Mouse (Mus musculus) forebrain, embryonic 12.5 days (tissue): ENCODE results near the gene Zfp641. TPM values are rescaled to one million over a fixed set of nuclear protein-coding genes. Genes with fewer than 3 reads are reported as not detected.

Experiments used
- ATAC-seq: fragments of 200-750 bp; cut with Nextera tagmentation; 2 replicates; pipeline ENCODE4 v1.8.0; 2017; ENCODE audit warnings: moderate TSS enrichment; ENCODE audit not compliant: low FRiP score
- H3K27ac ChIP-seq: fragments of 300-500 bp; sonication (generic); 2 replicates; pipeline ENCODE4 v1.5.1; 2016; ENCODE audit warnings: mild to moderate bottlenecking
- H3K27me3 ChIP-seq: fragments of 300-500 bp; sonication (generic); 2 replicates; pipeline ENCODE4 v1.6.1; 2016; ENCODE audit warnings: mild to moderate bottlenecking
- H3K36me3 ChIP-seq: fragments of 300-500 bp; sonication (generic); replicated peaks from 2 replicates; pipeline ENCODE4 v1.6.1; 2016; ENCODE audit warnings: mild to moderate bottlenecking
- H3K4me1 ChIP-seq: fragments of 300-500 bp; sonication (generic); 2 replicates; pipeline ENCODE4 v1.6.1; 2016
- H3K4me2 ChIP-seq: fragments of 300-500 bp; sonication (generic); 2 replicates; pipeline ENCODE4 v1.6.1; 2016; ENCODE audit warnings: mild to moderate bottlenecking, moderate library complexity
- H3K4me3 ChIP-seq: fragments of 300-500 bp; sonication (generic); replicated peaks from 2 replicates; pipeline ENCODE4 v1.5.1; 2016; ENCODE audit warnings: mild to moderate bottlenecking
- H3K9ac ChIP-seq: fragments of 300-500 bp; sonication (generic); 2 replicates; pipeline ENCODE4 v1.6.1; 2016; ENCODE audit warnings: mild to moderate bottlenecking
- H3K9me3 ChIP-seq: fragments of 300-500 bp; sonication (generic); 2 replicates; pipeline ENCODE4 v1.6.1; 2016
- WGBS: fragments of 180-500 bp; shearing (Covaris S2); methylation state at CpG from one replicate; pipeline ENCODE4 v1.1.7; 2016; 5-methylcytosine and 5-hydroxymethylcytosine counted together
- polyA plus RNA-seq: library from polyadenylated mRNA; unstranded; fragments of >200 nt; fragmentation: Nextera tagmentation; extraction: Ambion mirVana; gene quantifications from 2 replicates; pipeline ENCODE4 v1.2.1, GENCODE M21; 2016

Zfp641 gene
- 2.4 and 2.8 TPM in 2 replicates for polyA plus RNA-seq

GRCm38 (mm10) chr15:98295628-98296551 lies at the start of gene Zfp641:
Zfp641 (minus strand) TSS chr15:98296161.
- Histone ChIP-seq H3K4me1 (peaks cover 11% of the 10 kb centered on the region), H3K4me2 (peak within 1 kb of the TSS; percentile 94), H3K4me3 (peak within 1 kb of the TSS; percentile 74), H3K9me3 (0 out of 2 replicates have a peak, but pooled peaks cover 6% of the 10 kb centered on the region), H3K27ac (0 out of 2 replicates have a peak within 1 kb of the TSS, but pooled peaks have one; percentile 36), H3K27me3 (peaks cover 3% of the 10 kb centered on the region; the same call in 1 of the 2 replicates), H3K36me3 (no peaks in the 10 kb centered on the region), H3K9ac (peak within 1 kb of the TSS; percentile 81)
- 2% methylated on average over 46 of the region's 60 CpGs for WGBS
- peak; percentile 60 for ATAC-seq

GRCm38 (mm10) chr15:98340887-98341286 lies 44.9 kb upstream of the Zfp641 start, which contains the start of gene Olfr284:
Olfr284 (minus strand) TSS chr15:98340987.
- no peaks in the 10 kb centered on the region for H3K4me1 ChIP-seq
- no peak for ATAC-seq
- H3K4me3 ChIP-seq: no peak within 1 kb of the TSS
- 88% methylated on average over 8 of the region's 8 CpGs for WGBS
- H3K27ac ChIP-seq: no peak within 1 kb of the TSS
- H3K36me3 ChIP-seq: no peaks in the 10 kb centered on the region
- H3K9me3 ChIP-seq: no peaks in the 10 kb centered on the region
- no peak within 1 kb of the TSS for H3K4me2 ChIP-seq
- no peaks in the 10 kb centered on the region for H3K27me3 ChIP-seq
- H3K9ac ChIP-seq: no peak within 1 kb of the TSS

GRCm38 (mm10) chr15:98317177-98317724 lies 21.3 kb upstream of the Zfp641 start, which contains the start of gene Olfr285:
Olfr285 (minus strand) TSS chr15:98317353.
- H3K27ac ChIP-seq: no peak within 1 kb of the TSS
- H3K4me1 ChIP-seq: no peaks in the 10 kb centered on the region
- H3K9me3 ChIP-seq: no peaks in the 10 kb centered on the region
- no peak within 1 kb of the TSS for H3K4me3 ChIP-seq
- H3K4me2 ChIP-seq: no peak within 1 kb of the TSS
- 92% methylated on average over 5 of the region's 5 CpGs for WGBS
- H3K9ac ChIP-seq: no peak within 1 kb of the TSS
- H3K36me3 ChIP-seq: no peaks in the 10 kb centered on the region
- ATAC-seq: no peak
- no peaks in the 10 kb centered on the region for H3K27me3 ChIP-seq

- no peak for ATAC-seq
- WGBS: 54% methylated on average over 6 of the region's 6 CpGs
- H3K9me3 ChIP-seq: no peaks in the 10 kb centered on the region
- H3K36me3 ChIP-seq: no peaks in the 10 kb centered on the region
- no peak overlapping the region for H3K27ac ChIP-seq
- no peak overlapping the region for H3K4me2 ChIP-seq
- no peaks in the 10 kb centered on the region for H3K4me1 ChIP-seq
- no peak overlapping the region for H3K4me3 ChIP-seq
- H3K9ac ChIP-seq: no peak overlapping the region
- no peaks in the 10 kb centered on the region for H3K27me3 ChIP-seq
Observed at GRCm38 (mm10) chr15:98315703-98316102, 19.7 kb upstream of the Zfp641 start.

GRCm38 (mm10) chr15:98293651-98294050 lies 2.3 kb downstream of the Zfp641 start:
- Histone ChIP-seq H3K27ac (no peak overlapping the region), H3K4me3 (no peak overlapping the region), H3K9me3 (no peaks in the 10 kb centered on the region), H3K4me2 (no peak overlapping the region), H3K36me3 (no peaks in the 10 kb centered on the region), H3K9ac (no peak overlapping the region), H3K4me1 (peaks cover 11% of the 10 kb centered on the region), H3K27me3 (peaks cover 3% of the 10 kb centered on the region; the same call in 1 of the 2 replicates)
- 89% methylated on average over 8 of the region's 8 CpGs for WGBS
- ATAC-seq: no peak

GRCm38 (mm10) chr15:98288566-98288965 lies 7.4 kb downstream of the Zfp641 start:
- H3K36me3 ChIP-seq: no peaks in the 10 kb centered on the region
- H3K4me1 ChIP-seq: no peaks in the 10 kb centered on the region
- H3K4me3 ChIP-seq: no peak overlapping the region
- ATAC-seq: no peak
- H3K27ac ChIP-seq: no peak overlapping the region
- no peak overlapping the region for H3K9ac ChIP-seq
- 71% methylated on average over 12 of the region's 12 CpGs for WGBS
- H3K4me2 ChIP-seq: no peak overlapping the region
- H3K9me3 ChIP-seq: no peaks in the 10 kb centered on the region
- no peaks in the 10 kb centered on the region for H3K27me3 ChIP-seq

- Histone ChIP-seq H3K27ac (no peak overlapping the region), H3K4me2 (no peak overlapping the region), H3K4me1 (no peaks in the 10 kb centered on the region), H3K36me3 (no peaks in the 10 kb centered on the region), H3K9ac (no peak overlapping the region), H3K4me3 (no peak overlapping the region), H3K9me3 (no peaks in the 10 kb centered on the region), H3K27me3 (no peaks in the 10 kb centered on the region)
- no peak for ATAC-seq
- WGBS: 74% methylated on average over 7 of the region's 7 CpGs
Observed at GRCm38 (mm10) chr15:98286418-98286817, 9.5 kb downstream of the Zfp641 start.

GRCm38 (mm10) chr15:98257776-98258175 lies 38.2 kb downstream of the Zfp641 start:
- WGBS: 89% methylated on average over 7 of the region's 7 CpGs
- Histone ChIP-seq H3K4me1 (no peaks in the 10 kb centered on the region), H3K4me3 (no peak overlapping the region), H3K4me2 (no peak overlapping the region), H3K9me3 (no peaks in the 10 kb centered on the region), H3K27ac (no peak overlapping the region), H3K36me3 (no peaks in the 10 kb centered on the region), H3K27me3 (no peaks in the 10 kb centered on the region), H3K9ac (no peak overlapping the region)
- no peak for ATAC-seq

- Histone ChIP-seq H3K9me3 (no peaks in the 10 kb centered on the region), H3K4me1 (no peaks in the 10 kb centered on the region), H3K36me3 (no peaks in the 10 kb centered on the region), H3K27me3 (no peaks in the 10 kb centered on the region), H3K4me3 (no peak within 1 kb of the TSS), H3K27ac (no peak within 1 kb of the TSS), H3K4me2 (no peak within 1 kb of the TSS), H3K9ac (no peak within 1 kb of the TSS)
- ATAC-seq: no peak
- WGBS: 90% methylated on average over 8 of the region's 8 CpGs
Observed at GRCm38 (mm10) chr15:98257193-98257592, 38.8 kb downstream of the Zfp641 start, which contains the start of gene H1fnt. H1fnt (minus strand) TSS chr15:98257293.

- H3K9me3 ChIP-seq: no peaks in the 10 kb centered on the region
- H3K4me3 ChIP-seq: no peak overlapping the region
- H3K4me2 ChIP-seq: no peak overlapping the region
- no peaks in the 10 kb centered on the region for H3K27me3 ChIP-seq
- no peaks in the 10 kb centered on the region for H3K36me3 ChIP-seq
- no peaks in the 10 kb centered on the region for H3K4me1 ChIP-seq
- ATAC-seq: no peak
- 96% methylated on average over 13 of the region's 13 CpGs for WGBS
- H3K9ac ChIP-seq: no peak overlapping the region
- no peak overlapping the region for H3K27ac ChIP-seq
Observed at GRCm38 (mm10) chr15:98256271-98256670, 39.7 kb downstream of the Zfp641 start.
